Mouse (Mus musculus): ENCODE data around the gene Olfr975.

- TF ChIP-seq ZNF384 (IDR thresholded peaks at IDR 0.05; ENCODE audit: low read depth, low read length), result no peak
- TF ChIP-seq HCFC1 (IDR thresholded peaks at IDR 0.05; ENCODE audit: borderline replicate concordance, insufficient read depth, low read length), result no peak
Observed at GRCm38 (mm10) chr9:39951946-39952345, at the start of gene Olfr975.

Data from ES-E14 (cell line).